Mouse (Mus musculus) limb, embryonic 15.5 days (tissue): ENCODE results near the gene Gimap8. TPM values are rescaled to one million over a fixed set of nuclear protein-coding genes. Genes with fewer than 3 reads are reported as not detected.

Experiments used
- ATAC-seq: fragments of 200-750 bp; cut with Nextera tagmentation; 2 replicates; pipeline ENCODE4 v1.8.0; 2017; ENCODE audit warnings: low read depth, moderate TSS enrichment; ENCODE audit not compliant: insufficient number of reproducible peaks, low FRiP score, low TSS enrichment
- H3K27ac ChIP-seq: fragments of 300-500 bp; sonication (generic); 2 replicates; pipeline ENCODE4 v1.5.1; 2015; ENCODE audit warnings: moderate library complexity, mild to moderate bottlenecking, inconsistent platforms
- H3K27me3 ChIP-seq: fragments of 300-500 bp; sonication (generic); 2 replicates; pipeline ENCODE4 v1.6.1; 2015; ENCODE audit warnings: inconsistent platforms
- H3K36me3 ChIP-seq: fragments of 300-500 bp; sonication (generic); 2 replicates; pipeline ENCODE4 v1.6.1; 2015; ENCODE audit warnings: inconsistent platforms
- H3K4me1 ChIP-seq: fragments of 300-500 bp; sonication (generic); 2 replicates; pipeline ENCODE4 v1.6.1; 2015; ENCODE audit warnings: inconsistent platforms
- H3K4me2 ChIP-seq: fragments of 300-500 bp; sonication (generic); 2 replicates; pipeline ENCODE4 v1.6.1; 2015; ENCODE audit warnings: mild to moderate bottlenecking, inconsistent platforms
- H3K4me3 ChIP-seq: fragments of 300-500 bp; sonication (generic); 2 replicates; pipeline ENCODE4 v1.5.1; 2015; ENCODE audit warnings: mild to moderate bottlenecking, inconsistent platforms
- H3K9ac ChIP-seq: fragments of 300-500 bp; sonication (generic); 2 replicates; pipeline ENCODE4 v1.6.1; 2015; ENCODE audit warnings: inconsistent platforms
- H3K9me3 ChIP-seq: fragments of 300-500 bp; sonication (generic); 2 replicates; pipeline ENCODE4 v1.6.1; 2016; ENCODE audit warnings: inconsistent platforms
- WGBS: fragments of 180-500 bp; shearing (Covaris S2); methylation state at CpG from one replicate; pipeline ENCODE4 v1.1.7; 2015; 5-methylcytosine and 5-hydroxymethylcytosine counted together
- polyA plus RNA-seq: library from polyadenylated mRNA; unstranded; fragments of >200 nt; fragmentation: Nextera tagmentation; extraction: Ambion mirVana; gene quantifications from 2 replicates; pipeline ENCODE4 v1.2.1, GENCODE M21; 2015

Gene Gimap8
- polyA plus RNA-seq, 1 experiment from 2014 or later: 1.4 TPM

DNA sequence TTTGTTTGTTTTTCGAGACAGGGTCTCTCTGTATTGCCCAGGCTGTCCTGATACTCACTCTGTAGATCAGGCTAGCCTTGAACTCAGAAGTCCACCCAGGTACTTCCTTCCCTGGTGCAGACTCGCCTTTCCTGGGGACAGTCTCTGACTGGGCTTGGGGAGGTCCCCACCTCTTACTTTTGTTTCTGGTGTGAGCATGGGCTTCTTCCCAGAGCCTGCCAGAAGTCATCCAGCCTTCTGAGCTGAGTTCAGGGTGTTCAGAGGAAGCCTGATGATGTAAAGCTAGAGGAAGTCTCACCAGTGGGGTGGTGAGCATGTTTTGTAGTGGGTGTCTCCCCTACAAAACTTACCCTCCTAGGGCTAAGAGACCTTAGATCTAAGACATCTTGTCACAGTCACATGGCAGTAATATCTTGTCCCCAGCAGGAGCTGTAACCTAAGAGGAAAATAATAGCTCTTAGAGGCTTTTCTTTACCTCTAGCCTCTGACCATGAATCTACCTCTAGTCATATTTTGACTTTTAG lies 22.5 kb downstream of the Gimap8 start:
- Histone ChIP-seq H3K36me3 (no peaks in the 10 kb centered on the region), H3K27ac (no peak overlapping the region), H3K4me1 (no peaks in the 10 kb centered on the region), H3K9ac (no peak overlapping the region), H3K9me3 (no peaks in the 10 kb centered on the region), H3K4me3 (no peak overlapping the region), H3K27me3 (no peaks in the 10 kb centered on the region), H3K4me2 (no peak overlapping the region)
- whole genome bisulfite sequencing: 68% methylated on average over 2 of the region's 2 CpGs
- no peak for ATAC-seq

- WGBS: 91% methylated on average over 9 of the region's 9 CpGs
- H3K27me3 ChIP-seq: no peaks in the 10 kb centered on the region
- no peak overlapping the region for H3K4me3 ChIP-seq
- no peaks in the 10 kb centered on the region for H3K36me3 ChIP-seq
- no peak overlapping the region for H3K27ac ChIP-seq
- H3K4me1 ChIP-seq: no peaks in the 10 kb centered on the region
- H3K9ac ChIP-seq: no peak overlapping the region
- ATAC-seq: no peak
- no peaks in the 10 kb centered on the region for H3K9me3 ChIP-seq
- no peak overlapping the region for H3K4me2 ChIP-seq
Measured at GRCm38 (mm10) chr6:48674291-48675058, 27.4 kb downstream of the Gimap8 start.

GRCm38 (mm10) chr6:48675400-48675930 lies 28.4 kb downstream of the Gimap8 start:
- ATAC-seq: no peak
- Histone ChIP-seq H3K27me3 (no peaks in the 10 kb centered on the region), H3K4me1 (no peaks in the 10 kb centered on the region), H3K4me3 (peak overlapping the region; percentile 25), H3K4me2 (peak overlapping the region; percentile 32), H3K36me3 (no peaks in the 10 kb centered on the region), H3K9me3 (no peaks in the 10 kb centered on the region), H3K9ac (no peak overlapping the region), H3K27ac (0 out of 2 replicates have a peak overlapping the region, but pooled peaks have one; percentile 11)
- 40% methylated on average over 10 of the region's 10 CpGs for WGBS

GRCm38 (mm10) chr6:48675931-48676859 lies 29.2 kb downstream of the Gimap8 start, which contains the start of gene Gimap9:
Gene Gimap9, plus strand, starts transcription at chr6:48676129.
- Histone ChIP-seq H3K27ac (0 out of 2 replicates have a peak within 1 kb of the TSS, but pooled peaks have one; percentile 11), H3K27me3 (no peaks in the 10 kb centered on the region), H3K4me1 (no peaks in the 10 kb centered on the region), H3K9ac (no peak within 1 kb of the TSS), H3K36me3 (no peaks in the 10 kb centered on the region), H3K4me3 (peak within 1 kb of the TSS; percentile 25), H3K4me2 (peak within 1 kb of the TSS; percentile 32), H3K9me3 (no peaks in the 10 kb centered on the region)
- ATAC-seq: no peak
- WGBS: 29% methylated on average over 13 of the region's 13 CpGs

DNA sequence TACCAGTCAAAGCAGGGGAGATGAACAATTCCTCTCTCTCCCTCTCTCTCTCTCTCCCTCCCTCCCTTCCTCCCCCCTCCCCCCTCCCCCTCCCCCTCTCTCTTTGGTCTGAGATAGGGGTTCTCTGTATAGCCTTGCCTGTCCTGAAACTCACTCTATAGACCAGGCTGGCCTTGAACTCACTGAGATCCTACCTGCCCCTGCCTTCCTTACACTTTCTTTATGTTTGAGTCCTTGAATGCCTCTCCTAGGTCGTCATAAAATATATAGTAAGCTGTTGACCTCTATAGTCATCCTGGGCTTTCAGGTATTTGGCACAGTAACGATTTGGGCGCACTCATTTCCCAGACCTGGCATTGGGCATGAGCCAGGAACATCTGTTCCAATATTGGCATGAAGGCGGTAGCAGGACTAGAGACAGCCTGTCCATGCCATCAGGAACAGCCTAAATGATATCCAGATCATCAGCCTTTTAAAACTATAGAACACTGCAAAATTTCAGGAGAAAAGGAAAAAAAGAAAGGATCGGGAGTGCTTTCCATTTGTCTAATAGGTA lies 29.9 kb downstream of the Gimap8 start:
- no peak overlapping the region for H3K4me2 ChIP-seq
- 69% methylated on average over 5 of the region's 5 CpGs for WGBS
- H3K4me3 ChIP-seq: peak overlapping the region; percentile 25; the same call in 1 of the 2 replicates

GRCm38 (mm10) chr6:48677492-48678345 lies 30.7 kb downstream of the Gimap8 start:
- no peak for ATAC-seq
- Histone ChIP-seq H3K4me1 (no peaks in the 10 kb centered on the region), H3K4me3 (no peak overlapping the region), H3K9me3 (no peaks in the 10 kb centered on the region), H3K27ac (no peak overlapping the region), H3K27me3 (no peaks in the 10 kb centered on the region), H3K36me3 (no peaks in the 10 kb centered on the region), H3K4me2 (no peak overlapping the region), H3K9ac (no peak overlapping the region)
- WGBS: 90% methylated on average over 17 of the region's 17 CpGs

More for the DNA sequence above, 29.9 kb downstream of the Gimap8 start:
- Histone ChIP-seq H3K9me3 (no peaks in the 10 kb centered on the region), H3K27me3 (no peaks in the 10 kb centered on the region), H3K27ac (no peak overlapping the region), H3K9ac (no peak overlapping the region), H3K4me1 (no peaks in the 10 kb centered on the region), H3K36me3 (no peaks in the 10 kb centered on the region)
- no peak for ATAC-seq

DNA sequence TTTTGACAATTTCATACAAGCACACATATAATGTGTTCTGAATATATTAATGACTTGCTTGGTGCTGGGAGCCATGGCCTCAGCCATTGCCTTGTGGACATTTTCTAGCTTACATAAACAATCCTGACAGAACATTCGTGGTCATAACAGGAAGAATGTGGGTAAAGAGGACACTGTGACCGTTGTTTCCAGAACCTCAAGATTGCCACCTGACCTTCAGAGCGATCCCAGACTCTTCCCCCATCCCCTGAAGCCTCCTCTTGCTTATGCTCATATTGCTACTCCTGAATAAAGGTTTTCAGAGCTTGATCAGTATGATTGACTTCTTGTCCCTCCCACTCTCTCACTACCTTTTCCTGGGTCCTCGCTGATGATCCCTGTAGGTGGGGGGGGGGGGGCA lies 31.4 kb downstream of the Gimap8 start:
- H3K4me2 ChIP-seq: no peak overlapping the region
- H3K4me1 ChIP-seq: no peaks in the 10 kb centered on the region
- H3K27ac ChIP-seq: no peak overlapping the region
- H3K4me3 ChIP-seq: no peak overlapping the region
- no peak overlapping the region for H3K9ac ChIP-seq
- H3K27me3 ChIP-seq: no peaks in the 10 kb centered on the region
- H3K9me3 ChIP-seq: no peaks in the 10 kb centered on the region
- H3K36me3 ChIP-seq: no peaks in the 10 kb centered on the region
- no peak for ATAC-seq
- WGBS: 77% methylated on average over 4 of the region's 4 CpGs

DNA sequence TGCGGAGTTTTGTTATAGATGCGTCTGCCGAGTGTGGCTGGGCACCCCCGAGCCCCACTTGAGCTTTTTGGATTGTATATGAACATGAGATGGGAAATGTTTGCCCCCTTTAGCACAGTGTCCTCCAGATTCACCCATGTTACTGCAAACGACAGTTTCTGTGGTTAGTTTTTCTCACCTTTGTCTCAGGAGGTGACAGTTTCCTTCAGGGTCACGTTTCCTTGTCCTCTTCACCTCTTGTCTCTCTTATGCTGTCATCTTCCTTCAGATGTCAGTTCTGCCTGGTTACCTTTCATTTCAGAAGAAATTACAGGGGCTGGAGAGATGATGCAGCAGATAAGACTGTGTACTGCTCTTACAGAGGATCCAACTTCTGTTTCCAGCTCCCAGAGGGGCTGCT lies 32.7 kb downstream of the Gimap8 start:
- H3K4me3 ChIP-seq: no peak overlapping the region
- H3K27me3 ChIP-seq: no peaks in the 10 kb centered on the region
- no peaks in the 10 kb centered on the region for H3K9me3 ChIP-seq
- no peak overlapping the region for H3K27ac ChIP-seq
- H3K4me2 ChIP-seq: no peak overlapping the region
- WGBS: 77% methylated on average over 6 of the region's 6 CpGs
- no peak overlapping the region for H3K9ac ChIP-seq
- H3K4me1 ChIP-seq: no peaks in the 10 kb centered on the region
- ATAC-seq: no peak
- H3K36me3 ChIP-seq: no peaks in the 10 kb centered on the region

DNA sequence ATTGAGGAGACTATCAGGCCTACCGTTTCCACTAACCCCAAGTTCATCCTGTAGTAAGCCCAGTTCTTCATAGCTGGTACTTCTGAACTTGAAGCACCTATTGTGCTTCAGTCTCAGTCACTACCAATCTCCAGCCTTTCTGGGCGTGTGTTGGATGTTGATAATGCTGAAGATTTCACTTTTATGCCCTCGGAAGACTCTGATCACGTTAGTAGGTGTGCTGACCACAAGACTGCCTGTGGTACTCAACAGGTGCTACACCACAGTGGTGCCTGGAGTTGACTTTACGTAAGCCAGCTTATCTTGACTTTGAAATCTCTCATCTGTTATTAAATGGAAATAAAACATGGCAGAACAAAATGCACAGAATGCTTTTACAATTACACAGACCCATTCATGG lies 33.4 kb downstream of the Gimap8 start:
- H3K4me1 ChIP-seq: no peaks in the 10 kb centered on the region
- 77% methylated on average over 5 of the region's 5 CpGs for WGBS
- H3K27me3 ChIP-seq: no peaks in the 10 kb centered on the region
- no peaks in the 10 kb centered on the region for H3K9me3 ChIP-seq
- H3K4me3 ChIP-seq: no peak overlapping the region
- no peak overlapping the region for H3K4me2 ChIP-seq
- no peak for ATAC-seq
- no peak overlapping the region for H3K9ac ChIP-seq
- H3K36me3 ChIP-seq: no peaks in the 10 kb centered on the region
- H3K27ac ChIP-seq: no peak overlapping the region

DNA sequence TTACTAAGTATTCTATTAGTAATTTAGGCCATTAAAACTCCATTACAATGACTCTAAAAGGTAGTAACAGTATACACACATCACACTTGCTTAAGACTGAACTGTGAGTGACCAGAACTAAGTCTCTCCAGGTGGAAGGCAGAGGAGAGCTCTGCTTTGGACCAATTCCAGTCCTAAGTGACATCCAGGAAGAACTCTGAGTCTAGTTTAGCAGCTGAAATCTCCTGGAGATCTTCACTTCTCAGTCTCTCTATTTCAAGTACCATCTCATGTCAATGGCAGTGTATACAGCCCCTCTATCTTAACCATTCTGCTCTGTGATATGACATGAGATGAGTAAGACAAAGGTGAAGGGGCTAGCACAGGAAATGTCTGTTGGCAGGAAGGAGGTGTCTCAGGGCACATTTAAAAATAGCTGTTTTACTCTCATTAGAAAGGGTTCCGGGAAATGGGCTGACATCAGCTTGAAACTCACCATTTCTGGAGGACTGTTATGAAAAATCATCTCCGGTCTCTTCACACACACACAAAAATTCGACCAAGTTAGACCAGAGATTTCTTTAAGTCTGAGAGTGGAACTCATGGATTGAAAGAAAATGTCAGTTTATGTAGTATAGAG lies 34.5 kb downstream of the Gimap8 start:
- 70% methylated on average over 3 of the region's 3 CpGs for WGBS
- H3K4me3 ChIP-seq: no peak overlapping the region
- no peak for ATAC-seq
- no peak overlapping the region for H3K27ac ChIP-seq
- no peaks in the 10 kb centered on the region for H3K4me1 ChIP-seq
- H3K27me3 ChIP-seq: no peaks in the 10 kb centered on the region
- no peak overlapping the region for H3K9ac ChIP-seq
- H3K9me3 ChIP-seq: no peaks in the 10 kb centered on the region
- no peaks in the 10 kb centered on the region for H3K36me3 ChIP-seq
- H3K4me2 ChIP-seq: no peak overlapping the region
